Mouse (Mus musculus) ES-Bruce4 (cell line): ENCODE measurements around the gene Grb14.

Source experiments
- CTCF ChIP-seq: IDR thresholded peaks from one replicate; pipeline ENCODE4 v1.8.1; 2011; ENCODE audit warnings: low read depth, low read length
- EP300 ChIP-seq: IDR thresholded peaks from 2 replicates; pipeline ENCODE4 v1.6.1; 2011; ENCODE audit warnings: low read depth, low read length; ENCODE audit not compliant: insufficient read depth
- POLR2A ChIP-seq: IDR thresholded peaks from one replicate; pipeline ENCODE4 v1.8.1; 2011; ENCODE audit warnings: low read length; ENCODE audit not compliant: insufficient read depth

DNA sequence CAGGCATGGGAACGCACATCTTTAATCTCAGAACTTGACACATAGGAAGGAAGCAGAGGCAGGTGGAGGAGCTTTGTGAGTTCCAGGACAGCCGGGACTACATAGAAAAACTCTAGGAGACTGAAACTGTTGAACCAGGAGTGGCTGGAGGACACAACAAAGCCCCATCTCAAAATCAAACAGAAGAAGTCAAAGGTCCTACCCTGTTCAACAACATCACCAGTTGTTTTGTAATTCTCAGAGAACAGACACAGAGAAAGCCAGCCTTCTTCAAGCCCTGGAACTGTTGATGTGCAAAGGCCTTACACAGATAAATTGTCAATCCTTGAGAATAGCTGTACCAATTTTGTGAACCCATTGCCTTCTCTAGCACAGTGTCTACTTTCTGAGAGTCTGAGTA, 29.7 kb downstream of the Grb14 start:
- TF ChIP-seq POLR2A (no peak), CTCF (no peak), EP300 (no peak)
